Mouse (Mus musculus) liver, embryonic 14.5 days (tissue): ENCODE data around the gene Sh3bp2. TPM values are rescaled to one million over a fixed set of nuclear protein-coding genes. Genes with fewer than 3 reads are reported as not detected.

Source experiments
- ATAC-seq: fragments of 200-750 bp; cut with Nextera tagmentation; 2 replicates; pipeline ENCODE4 v1.8.0; 2017; ENCODE audit warnings: moderate number of reproducible peaks, mild to moderate bottlenecking, moderate library complexity; ENCODE audit not compliant: insufficient read depth
- DNase-seq, 3 experiments: peaks; one replicate each; pipeline ENCODE4 v3.0.0-alpha.2; 2012 to 2013; ENCODE audit warnings: low read depth in 3 of 3, low spot score in 3 of 3
- H3K27ac ChIP-seq: fragments of 300-500 bp; sonication (generic); 2 replicates; pipeline ENCODE4 v1.5.1; 2014; ENCODE audit warnings: moderate library complexity, mild to moderate bottlenecking, control low read depth, inconsistent platforms
- H3K27me3 ChIP-seq: fragments of 300-500 bp; sonication (generic); 2 replicates; pipeline ENCODE4 v1.6.1; 2014; ENCODE audit warnings: mild to moderate bottlenecking, low read length, moderate library complexity; ENCODE audit not compliant: control insufficient read depth, insufficient read depth
- H3K36me3 ChIP-seq: fragments of 300-500 bp; sonication (generic); replicated peaks from 2 replicates; pipeline ENCODE4 v1.6.1; 2014; ENCODE audit warnings: low read depth; ENCODE audit not compliant: control insufficient read depth, insufficient read depth
- H3K4me1 ChIP-seq, 2 experiments: fragments of 200-500 bp in 1 of 2; fragments of 300-500 bp in 1 of 2; sonication (generic) in 1 of 2; replicated peaks; 2 replicates each; pipeline ENCODE4 v1.6.1; 2012 to 2014; ENCODE audit warnings: antibody characterized with exemption in 1 of 2, inconsistent platforms in 1 of 2, low read length in 1 of 2; ENCODE audit not compliant: control insufficient read depth in 2 of 2, insufficient read depth in 2 of 2
- H3K4me2 ChIP-seq: fragments of 300-500 bp; sonication (generic); 2 replicates; pipeline ENCODE4 v1.6.1; 2014; ENCODE audit warnings: low read depth, mild to moderate bottlenecking, control low read depth, moderate library complexity
- H3K4me3 ChIP-seq, 2 experiments: fragments of 200-500 bp in 1 of 2; fragments of 300-500 bp in 1 of 2; sonication (generic) in 1 of 2; 2 replicates each; pipeline ENCODE4 v1.5.1; 2012 to 2014; ENCODE audit warnings: low read depth in 2 of 2, low read length in 2 of 2, mild to moderate bottlenecking in 2 of 2, control low read depth in 1 of 2, inconsistent platforms in 1 of 2, moderate library complexity in 1 of 2; ENCODE audit not compliant: insufficient read depth in 1 of 2
- H3K9ac ChIP-seq: fragments of 300-500 bp; sonication (generic); replicated peaks from 2 replicates; pipeline ENCODE4 v1.6.1; 2014; ENCODE audit warnings: mild to moderate bottlenecking, control low read depth, moderate library complexity
- H3K9me3 ChIP-seq: fragments of 300-500 bp; sonication (generic); 2 replicates; pipeline ENCODE4 v1.6.1; 2016; ENCODE audit warnings: low read length, mixed read lengths; ENCODE audit not compliant: control insufficient read depth
- CTCF ChIP-seq: IDR thresholded peaks from 2 replicates; pipeline ENCODE4 v1.5.1; 2016; ENCODE audit warnings: antibody characterized with exemption, low read depth, control low read depth
- EP300 ChIP-seq: IDR thresholded peaks from 2 replicates; pipeline ENCODE4 v1.6.1; 2016; ENCODE audit warnings: antibody characterized with exemption, low read depth
- WGBS: fragments of 180-500 bp; shearing (Covaris S2); extraction: QIAGEN DNeasy Blood & Tissue Kit; methylation state at CpG from one replicate; pipeline ENCODE4 v1.1.7; 2014; ENCODE audit not compliant: insufficient replicate concordance; 5-methylcytosine and 5-hydroxymethylcytosine counted together
- polyA plus RNA-seq, 2 experiments: library from polyadenylated mRNA; depleted of rRNA in 1 of 2; stranded (reverse) in 1 of 2; unstranded in 1 of 2; fragments of >200 nt; fragmentation: Nextera tagmentation in 1 of 2; extraction: Ambion mirVana in 1 of 2; gene quantifications; 2 replicates each; pipeline versions ENCODE4 v1.2.1 to v1.2.3; 2012 to 2014

The Sh3bp2 gene
- polyA plus RNA-seq, 2 experiments: 4.9 to 5.2 TPM

DNA sequence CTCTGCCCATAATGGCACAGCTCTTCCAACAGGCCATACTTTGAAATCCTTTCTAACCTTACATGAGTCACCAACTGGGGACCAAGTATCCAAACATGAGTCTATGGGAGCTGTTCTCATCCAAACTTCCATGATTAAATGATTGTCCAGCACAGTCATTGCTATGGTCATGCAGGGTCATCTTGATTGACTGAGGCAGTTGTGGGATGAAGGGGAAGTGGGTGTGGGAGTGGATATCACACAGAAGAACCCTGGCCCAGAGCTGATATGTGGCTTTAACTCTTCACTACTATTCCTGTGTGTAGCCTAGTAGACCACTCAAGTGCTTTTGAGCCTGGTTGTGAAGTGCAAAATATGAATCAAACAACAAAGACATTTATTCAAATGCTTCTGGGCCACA, 10.5 kb upstream of the Sh3bp2 start:
- ATAC-seq: no peak
- Histone ChIP-seq H3K4me3 (no peak overlapping the region), H3K4me1 (peaks cover 3 to 13% of the 10 kb centered on the region in 2 experiments), H3K27me3 (no peaks in the 10 kb centered on the region), H3K27ac (no peak overlapping the region), H3K4me2 (no peak overlapping the region), H3K9ac (no peak overlapping the region), H3K9me3 (no peaks in the 10 kb centered on the region), H3K36me3 (no peaks in the 10 kb centered on the region)
- no peak for DNase-seq
- no peak for TF ChIP-seq EP300

DNA sequence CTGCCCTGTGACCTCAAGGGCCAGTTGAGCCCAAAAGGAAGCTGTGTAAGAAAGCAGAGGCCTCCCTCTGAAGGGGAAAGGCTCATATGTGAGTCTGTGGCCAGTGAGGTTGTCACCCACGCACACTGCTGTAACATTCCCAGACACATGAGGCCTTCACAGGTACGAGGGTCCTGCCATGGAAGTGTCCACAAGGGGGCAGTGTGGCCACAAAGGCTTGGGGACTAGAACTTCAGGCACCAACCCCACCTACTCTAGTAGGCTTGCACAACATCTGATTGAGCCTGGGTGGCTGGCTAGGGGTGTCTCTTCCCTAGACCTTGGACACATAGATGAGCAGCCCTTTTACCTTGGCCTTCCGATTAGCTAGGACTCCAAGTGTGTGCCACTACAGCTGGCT, 7.7 kb upstream of the Sh3bp2 start:
- DNase-seq: peak; percentile 65 to 76 (median 68)
- H3K4me3 ChIP-seq: no peak overlapping the region
- H3K9me3 ChIP-seq: no peaks in the 10 kb centered on the region
- no peak overlapping the region for H3K27ac ChIP-seq
- no peaks in the 10 kb centered on the region for H3K36me3 ChIP-seq
- WGBS: 15% methylated on average over 3 of the region's 3 CpGs
- TF ChIP-seq EP300 (no peak), CTCF (peak; percentile 99)
- H3K4me2 ChIP-seq: no peak overlapping the region
- H3K27me3 ChIP-seq: no peaks in the 10 kb centered on the region
- H3K4me1 ChIP-seq: peaks cover 11 to 26% of the 10 kb centered on the region in 2 experiments
- no peak overlapping the region for H3K9ac ChIP-seq
- peak; percentile 12; the same call in 1 of the 2 replicates for ATAC-seq

DNA sequence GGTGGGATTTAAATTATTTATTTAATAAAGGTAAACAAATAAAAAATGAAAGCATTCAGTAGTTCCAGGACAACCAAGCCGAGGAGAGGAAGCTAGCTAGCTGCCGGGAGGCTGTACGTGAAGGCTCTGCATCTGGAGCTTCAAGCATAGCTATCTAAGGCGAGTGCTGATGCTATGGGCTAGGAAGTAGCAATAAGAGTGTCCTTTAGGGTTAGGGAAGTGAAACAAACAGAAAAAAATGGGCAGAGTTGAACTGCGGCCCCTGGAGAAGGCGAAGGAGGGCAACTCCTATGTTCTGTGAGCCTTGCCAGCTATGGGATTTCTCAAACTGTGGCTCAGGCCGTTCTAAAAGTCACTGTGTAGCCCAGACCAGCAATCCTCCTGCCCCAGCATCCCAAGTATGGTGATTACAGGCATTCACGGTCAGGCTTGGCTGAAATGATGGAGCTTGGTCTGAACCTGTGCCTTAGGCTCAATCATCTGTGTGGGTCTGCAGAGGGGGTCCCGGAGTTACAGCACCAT, 6.2 kb upstream of the Sh3bp2 start:
- DNase-seq: no peak
- Histone ChIP-seq H3K9me3 (no peaks in the 10 kb centered on the region), H3K4me3 (no peak overlapping the region), H3K27ac (no peak overlapping the region), H3K4me2 (no peak overlapping the region), H3K9ac (no peak overlapping the region), H3K4me1 (peaks cover 10 to 19% of the 10 kb centered on the region in 2 experiments), H3K27me3 (no peaks in the 10 kb centered on the region), H3K36me3 (no peaks in the 10 kb centered on the region)
- no peak for TF ChIP-seq EP300
- TF ChIP-seq CTCF: no peak
- ATAC-seq: no peak
- WGBS: 59% methylated on average over 9 of the region's 9 CpGs

DNA sequence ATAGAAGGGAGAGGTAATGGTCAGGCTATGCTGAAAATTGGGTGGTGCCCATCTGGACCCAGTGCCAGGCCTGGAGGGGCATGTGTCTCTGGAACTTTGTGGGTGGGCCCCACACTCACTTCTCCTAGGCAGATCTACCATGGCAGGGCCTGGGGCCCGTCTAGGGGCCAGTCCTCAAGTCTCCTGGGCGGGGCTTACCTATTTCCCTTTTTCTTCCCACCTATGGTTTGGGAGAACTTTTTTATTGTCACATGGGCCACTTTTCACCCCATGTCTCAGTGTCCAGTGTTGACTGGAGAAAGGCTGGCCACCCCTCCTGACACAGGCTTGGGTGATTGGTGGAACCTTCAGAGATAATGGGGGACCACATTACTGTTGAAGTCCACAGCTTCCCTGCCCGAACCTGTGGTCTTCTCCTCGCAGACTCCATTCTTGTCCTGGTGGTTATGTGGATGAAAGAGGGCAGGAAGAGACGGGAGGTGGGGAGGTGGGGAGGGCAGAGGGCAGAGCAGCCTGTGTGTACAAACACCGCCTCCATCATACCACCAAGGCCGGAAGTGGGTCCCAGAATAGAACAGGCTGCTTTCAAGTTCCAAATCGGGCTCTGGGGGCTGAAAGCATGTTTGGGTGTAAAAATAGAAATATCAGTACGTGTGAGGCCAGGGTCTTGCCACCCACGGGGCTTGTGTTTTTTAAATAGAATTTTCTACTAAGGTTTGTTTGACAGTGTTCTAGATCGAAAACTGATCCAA, 5.0 kb upstream of the Sh3bp2 start:
- Histone ChIP-seq H3K4me3 (no peak overlapping the region), H3K9ac (no peak overlapping the region), H3K9me3 (no peaks in the 10 kb centered on the region), H3K4me2 (no peak overlapping the region), H3K27me3 (no peaks in the 10 kb centered on the region), H3K36me3 (no peaks in the 10 kb centered on the region), H3K27ac (no peak overlapping the region), H3K4me1 (peaks cover 8 to 15% of the 10 kb centered on the region in 2 experiments)
- DNase-seq: no peak
- 24% methylated on average over 11 of the region's 11 CpGs for WGBS
- no peak for TF ChIP-seq EP300
- TF ChIP-seq CTCF: no peak
- no peak for ATAC-seq

DNA sequence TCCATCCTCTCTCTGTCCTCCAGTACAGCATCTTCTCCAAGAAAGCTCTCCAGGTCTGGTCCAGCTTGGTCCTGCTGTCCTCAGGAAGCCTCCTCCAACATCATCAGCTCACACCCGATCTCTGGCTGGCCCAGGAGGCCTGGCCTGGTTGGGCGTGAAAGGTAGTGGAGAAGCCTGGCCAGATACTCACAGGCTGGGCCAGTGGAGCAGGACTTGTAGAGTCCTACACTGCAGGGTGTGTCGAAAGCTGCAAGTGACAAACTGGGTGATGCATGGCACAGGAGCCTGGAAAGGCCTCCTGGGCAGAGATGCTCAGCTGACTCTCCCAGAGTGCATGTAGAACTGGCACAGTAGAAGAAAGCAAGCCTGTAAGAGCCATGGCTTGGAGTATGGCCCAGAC, 4.3 kb upstream of the Sh3bp2 start:
- no peak for TF ChIP-seq EP300
- H3K27me3 ChIP-seq: no peaks in the 10 kb centered on the region
- WGBS: 54% methylated on average over 3 of the region's 3 CpGs
- H3K4me2 ChIP-seq: no peak overlapping the region
- ATAC-seq (no peak), DNase-seq (no peak)
- H3K9me3 ChIP-seq: no peaks in the 10 kb centered on the region
- H3K4me1 ChIP-seq: peaks cover 10 to 18% of the 10 kb centered on the region in 2 experiments
- H3K4me3 ChIP-seq: no peak overlapping the region
- H3K9ac ChIP-seq: no peak overlapping the region
- H3K36me3 ChIP-seq: no peaks in the 10 kb centered on the region
- no peak overlapping the region for H3K27ac ChIP-seq
